Mouse (Mus musculus): Measurements from ENCODE around the gene Ankrd33b.
A peak's percentile ranks its signal among the peaks of the same experiment; 100 is the strongest.

The Ankrd33b gene

GRCm38 (mm10) chr15:31368556-31368955 lies 1.0 kb upstream of the Ankrd33b start:
- DNase-seq (ENCODE audit: low read depth, low spot score), result no peak

GRCm38 (mm10) chr15:31366596-31367480 lies 688 bp downstream of the Ankrd33b start:
- DNase-seq (ENCODE audit: low read depth, low spot score), result no peak

GRCm38 (mm10) chr15:31365720-31366591 lies 1.6 kb downstream of the Ankrd33b start:
- DNase-seq (ENCODE audit: low read depth, low spot score), result no peak

- DNase-seq (ENCODE audit: low read depth, low spot score), result no peak
Observed at GRCm38 (mm10) chr15:31365041-31365719, 2.3 kb downstream of the Ankrd33b start.

- no peak for DNase-seq (ENCODE audit: low read depth, low spot score)
Observed at GRCm38 (mm10) chr15:31364396-31364795, 3.1 kb downstream of the Ankrd33b start.

- no peak for DNase-seq (ENCODE audit: low read depth, low spot score)
Observed at GRCm38 (mm10) chr15:31363981-31364361, 3.6 kb downstream of the Ankrd33b start.

- DNase-seq (ENCODE audit: low read depth, low spot score), result no peak
Observed at GRCm38 (mm10) chr15:31363241-31363980, 4.1 kb downstream of the Ankrd33b start.

- DNase-seq (ENCODE audit: low read depth, low spot score), result no peak
Observed at GRCm38 (mm10) chr15:31361259-31361853, 6.2 kb downstream of the Ankrd33b start.

GRCm38 (mm10) chr15:31360593-31360992 lies 6.9 kb downstream of the Ankrd33b start:
- DNase-seq (ENCODE audit: low read depth, low spot score), result no peak

GRCm38 (mm10) chr15:31359805-31360204 lies 7.7 kb downstream of the Ankrd33b start:
- DNase-seq (ENCODE audit: low read depth, low spot score), result no peak

GRCm38 (mm10) chr15:31352494-31353279 lies 14.8 kb downstream of the Ankrd33b start:
- DNase-seq (ENCODE audit: low read depth, low spot score), result no peak

GRCm38 (mm10) chr15:31349810-31350341 lies 17.6 kb downstream of the Ankrd33b start:
- DNase-seq (ENCODE audit: low read depth, low spot score), result no peak

GRCm38 (mm10) chr15:31349046-31349445 lies 18.5 kb downstream of the Ankrd33b start:
- no peak for DNase-seq (ENCODE audit: low read depth, low spot score)

- DNase-seq (ENCODE audit: low read depth, low spot score), result no peak
Observed at GRCm38 (mm10) chr15:31348241-31348640, 19.3 kb downstream of the Ankrd33b start.

GRCm38 (mm10) chr15:31346508-31346907 lies 21.0 kb downstream of the Ankrd33b start:
- DNase-seq (ENCODE audit: low read depth, low spot score), result no peak

GRCm38 (mm10) chr15:31345366-31345765 lies 22.2 kb downstream of the Ankrd33b start:
- no peak for DNase-seq (ENCODE audit: low read depth, low spot score)

- DNase-seq (ENCODE audit: low read depth, low spot score), result peak; percentile 86
Observed at GRCm38 (mm10) chr15:31344811-31345211, 22.7 kb downstream of the Ankrd33b start.

GRCm38 (mm10) chr15:31343602-31344001 lies 23.9 kb downstream of the Ankrd33b start:
- DNase-seq (ENCODE audit: low read depth, low spot score), result no peak

GRCm38 (mm10) chr15:31342496-31342901 lies 25.0 kb downstream of the Ankrd33b start:
- no peak for DNase-seq (ENCODE audit: low read depth, low spot score)

- no peak for DNase-seq (ENCODE audit: low read depth, low spot score)
Observed at GRCm38 (mm10) chr15:31342001-31342400, 25.5 kb downstream of the Ankrd33b start.
